Mouse (Mus musculus): ENCODE results near the gene Npy4r.

GRCm38 (mm10) chr14:34152342-34152741, at the start of gene Npy4r:
- no peak for TF ChIP-seq POLR2A (IDR thresholded peaks at IDR 0.05; ENCODE audit: control insufficient read depth, extremely low read depth, insufficient read depth, low read length, poor library complexity)
- no peak for TF ChIP-seq CTCF (IDR thresholded peaks at IDR 0.05; ENCODE audit: borderline replicate concordance, control insufficient read depth, extremely low read depth, insufficient read depth, low read length, poor library complexity)

Measured in thymus, adult 2 months (tissue).